Mouse (Mus musculus): ENCODE data around the gene Krt79.

DNA sequence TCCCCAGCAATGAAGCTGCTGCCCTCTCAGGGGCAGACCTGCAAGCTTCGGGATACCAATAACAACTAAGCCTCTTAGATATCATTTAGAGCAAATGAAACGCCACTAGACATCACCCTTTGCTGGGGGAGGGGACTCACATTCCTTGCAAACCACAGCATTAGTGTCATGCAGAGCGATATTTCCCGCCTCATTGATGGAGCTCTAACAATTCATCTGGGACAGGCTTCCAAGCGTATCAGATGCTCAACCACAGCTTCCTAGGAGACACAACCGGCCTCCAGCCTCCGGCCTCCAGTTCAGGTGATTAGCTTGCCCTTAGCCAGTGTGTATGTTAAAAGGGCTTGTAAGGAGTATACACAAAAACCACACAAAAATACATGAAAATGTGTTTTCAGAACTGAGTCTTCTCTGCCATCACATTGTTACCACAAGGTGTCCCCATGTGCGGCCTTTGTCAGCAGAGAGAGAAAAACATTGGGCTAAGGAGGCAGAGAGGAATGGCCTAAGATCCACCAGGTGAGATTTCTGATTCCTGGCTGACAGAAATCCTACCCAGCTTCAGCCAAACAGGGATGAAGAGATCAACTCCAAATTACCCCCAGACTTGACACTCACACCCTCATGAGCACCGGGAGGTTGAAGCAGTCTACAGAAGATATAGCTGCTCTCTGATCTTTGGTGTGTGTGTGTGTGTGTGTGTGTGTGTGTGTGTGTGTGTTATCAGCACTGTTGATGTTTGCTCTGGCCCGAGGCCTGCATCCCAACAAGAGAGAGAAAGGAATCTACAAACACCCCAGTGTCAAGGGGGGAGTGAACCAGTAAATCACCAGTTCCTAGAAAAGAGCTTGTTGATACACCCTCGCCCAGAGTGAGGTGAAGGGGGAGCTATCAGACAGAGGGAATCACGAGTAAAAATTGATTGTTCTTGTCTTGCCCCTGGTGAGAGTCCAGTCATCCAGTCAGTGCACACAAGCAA lies 37.7 kb downstream of the Krt79 start:
- no peak for TF ChIP-seq CTCF (IDR thresholded peaks at IDR 0.05; ENCODE audit: extremely low read depth, insufficient read length, insufficient replicate concordance, low read depth, low read length)
- no peak for TF ChIP-seq POLR2A (IDR thresholded peaks at IDR 0.05; ENCODE audit: low read depth, low read length)
